Mouse (Mus musculus) activated CD4-positive, CD25-positive, alpha-beta regulatory T cell, adult 4 months (primary cell): Measurements from ENCODE around the gene Sp9. TPM values are rescaled to one million over a fixed set of nuclear protein-coding genes. Genes with fewer than 3 reads are reported as not detected.

ENCODE experiments used
- ATAC-seq: one replicate; pipeline ENCODE4 v1.8.0; 2017
- polyA plus RNA-seq, 2 experiments: library from polyadenylated mRNA; unstranded; fragments of 100-300 nt; shearing (Covaris generic); gene quantifications; one replicate each; pipeline ENCODE4 v1.2.1; 2017

Gene Sp9
- not detected for polyA plus RNA-seq

- ATAC-seq: peak; percentile 24
These were observed at the start of gene Sp9 for GRCm38 (mm10) chr2:73271459-73272161. Gene Sp9 (plus strand): TSS chr2:73271925.

DNA sequence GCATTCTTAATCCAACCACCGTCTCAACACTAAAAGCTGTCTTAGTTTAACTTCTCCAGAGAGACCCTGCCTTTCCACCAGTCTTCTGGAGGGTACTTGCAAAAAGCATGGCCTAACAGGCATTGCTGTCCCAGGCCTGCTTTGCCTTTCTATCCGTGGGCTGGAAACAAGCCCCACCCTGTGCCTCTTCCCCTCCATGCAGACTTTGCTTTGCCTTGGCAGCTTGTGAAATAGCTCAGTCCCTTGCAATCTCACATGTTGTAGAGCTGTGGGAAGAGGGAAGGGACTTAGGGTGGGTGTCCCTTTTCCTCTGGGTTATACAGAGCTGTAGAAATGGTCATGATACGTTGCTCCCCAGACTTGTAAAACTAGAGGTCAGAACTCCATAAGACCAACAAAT, 40.6 kb upstream of the Sp9 start:
- no peak for ATAC-seq

GRCm38 (mm10) chr2:73241299-73241698, 30.4 kb upstream of the Sp9 start:
- no peak for ATAC-seq

DNA sequence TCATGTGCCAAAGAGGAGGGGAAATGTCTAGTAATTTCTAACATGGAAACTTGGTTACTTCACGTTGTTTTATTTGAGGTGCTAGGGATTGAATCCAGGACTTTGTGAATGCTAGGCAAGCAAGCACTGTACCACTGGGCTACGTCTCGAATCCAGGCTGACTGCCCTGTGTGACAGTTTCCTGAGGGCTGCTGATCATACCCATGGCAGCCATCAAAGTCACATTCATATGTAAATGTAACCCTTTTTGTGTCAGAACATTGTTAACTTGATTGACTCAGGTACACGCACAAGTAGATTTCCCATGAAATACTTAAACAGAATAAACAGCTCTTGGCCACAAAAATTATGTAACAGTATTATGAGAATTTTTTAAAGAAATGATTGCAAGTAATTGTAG, 23.0 kb upstream of the Sp9 start:
- ATAC-seq: no peak

DNA sequence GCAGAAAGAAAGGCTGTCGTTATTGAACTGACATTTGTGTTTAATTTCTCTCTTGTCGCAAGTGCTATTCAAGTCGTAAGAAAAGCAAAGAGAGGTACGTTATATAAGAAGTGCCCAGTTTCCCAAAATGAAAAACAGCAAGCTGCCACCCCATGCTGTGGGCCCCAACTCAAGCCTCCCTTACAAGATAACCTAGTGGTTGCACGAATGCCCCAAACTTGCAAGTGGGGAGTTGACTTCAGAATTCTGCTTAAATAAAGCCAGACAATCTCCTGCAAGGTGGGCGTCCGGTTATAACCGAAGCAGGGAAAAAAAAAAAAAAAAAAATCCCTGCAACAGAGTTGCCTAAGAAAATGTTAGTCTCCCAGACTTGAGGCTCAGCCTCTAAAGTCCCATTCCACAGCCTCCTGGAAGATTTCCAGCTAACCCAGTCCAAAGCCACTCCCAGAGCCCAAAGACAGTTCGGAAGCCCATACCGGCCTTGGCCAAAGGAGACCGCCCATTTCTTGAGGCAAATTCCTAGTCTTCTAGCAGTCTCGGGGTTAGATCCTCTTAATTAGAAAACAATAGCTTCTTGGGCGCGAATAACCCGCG, 8.5 kb upstream of the Sp9 start:
- no peak for ATAC-seq

GRCm38 (mm10) chr2:73263794-73264610, 7.7 kb upstream of the Sp9 start:
- ATAC-seq: no peak

DNA sequence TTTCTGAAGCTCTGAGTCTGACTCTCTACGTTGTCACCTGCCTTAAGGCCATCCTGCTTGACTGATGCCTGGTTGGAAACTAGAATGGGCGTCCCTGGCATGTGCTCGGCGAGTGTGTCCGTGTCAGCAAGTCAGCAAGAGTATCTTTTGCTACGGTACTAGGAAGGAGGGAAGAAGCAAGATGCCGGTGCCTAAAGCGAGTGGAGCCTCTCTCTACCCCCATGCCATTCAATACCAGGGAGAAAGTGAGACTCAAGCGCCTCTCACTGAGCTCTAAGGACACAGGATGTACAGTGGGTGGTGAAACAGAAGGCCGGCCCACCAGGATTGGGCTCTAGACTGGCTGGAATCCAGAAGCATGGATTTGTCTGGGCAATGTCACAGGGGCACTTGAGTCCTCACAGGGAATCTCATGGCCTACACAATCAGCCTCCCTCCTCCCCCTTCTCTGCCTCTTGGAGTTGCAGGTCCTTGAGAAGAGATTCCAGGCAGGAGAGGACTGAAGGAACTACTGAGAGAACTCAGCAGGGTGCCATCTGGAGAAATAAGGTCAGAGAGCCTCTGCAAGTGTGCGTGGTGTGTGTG, 7.0 kb upstream of the Sp9 start:
- ATAC-seq: no peak

DNA sequence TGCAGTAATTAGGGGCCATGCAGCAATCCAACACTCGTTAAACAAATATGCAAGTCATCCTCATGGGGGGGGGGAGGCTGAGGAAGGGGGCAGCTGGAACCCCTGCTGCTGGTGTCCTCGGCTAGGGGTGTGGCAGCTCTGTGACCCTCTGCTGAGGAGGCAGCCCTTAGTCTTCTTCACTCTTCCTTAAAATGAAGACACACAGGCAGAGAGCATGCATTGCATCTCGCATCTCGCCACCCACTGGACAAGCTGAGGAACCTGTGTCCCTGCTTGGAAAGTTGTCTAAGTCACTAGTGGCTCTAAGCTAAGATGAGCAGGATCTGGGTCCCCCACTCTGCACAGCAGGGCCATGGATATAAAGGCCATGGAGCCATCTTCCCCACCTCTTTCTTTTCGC, 5.7 kb upstream of the Sp9 start:
- ATAC-seq: no peak

- no peak for ATAC-seq
These were observed 5.1 kb upstream of the Sp9 start for GRCm38 (mm10) chr2:73266623-73267022.

DNA sequence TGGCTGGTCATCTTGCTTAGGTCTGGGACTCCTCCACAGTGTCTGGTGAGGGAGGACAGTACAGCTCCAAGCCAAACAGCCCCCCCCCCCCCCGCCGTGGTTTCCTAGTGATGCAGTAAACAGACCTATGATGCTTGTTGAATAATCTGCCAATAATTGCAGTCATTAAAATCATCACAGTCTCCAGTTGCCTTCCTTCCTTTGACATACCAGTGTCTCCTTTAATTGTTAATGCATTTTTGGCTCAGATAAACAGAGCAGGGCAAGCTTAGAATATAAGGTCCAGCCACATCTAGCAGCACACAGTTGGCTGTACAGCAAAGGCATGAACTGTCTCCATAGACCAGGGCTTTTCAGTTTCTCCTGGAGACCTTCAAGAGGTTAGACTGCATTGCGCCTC, 4.5 kb upstream of the Sp9 start:
- ATAC-seq: no peak

DNA sequence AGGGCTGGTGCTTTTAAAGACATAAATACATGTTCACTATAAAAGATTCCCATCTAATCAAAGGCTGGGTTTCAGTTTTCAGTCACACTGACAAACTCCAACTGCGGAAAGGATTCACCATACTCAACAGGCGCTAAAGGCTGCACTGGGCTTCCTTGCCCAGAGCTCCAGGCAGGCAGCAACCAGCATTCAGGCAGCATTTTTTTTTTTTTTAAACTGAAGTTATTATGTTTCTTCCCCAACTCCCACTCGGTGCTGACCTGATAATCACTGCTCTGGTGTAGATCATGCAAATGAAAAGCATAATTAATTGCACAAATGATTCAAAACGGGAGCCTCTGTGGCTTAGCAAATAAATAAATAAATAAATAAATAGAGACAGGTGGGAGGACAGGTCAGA, 3.9 kb upstream of the Sp9 start:
- no peak for ATAC-seq

DNA sequence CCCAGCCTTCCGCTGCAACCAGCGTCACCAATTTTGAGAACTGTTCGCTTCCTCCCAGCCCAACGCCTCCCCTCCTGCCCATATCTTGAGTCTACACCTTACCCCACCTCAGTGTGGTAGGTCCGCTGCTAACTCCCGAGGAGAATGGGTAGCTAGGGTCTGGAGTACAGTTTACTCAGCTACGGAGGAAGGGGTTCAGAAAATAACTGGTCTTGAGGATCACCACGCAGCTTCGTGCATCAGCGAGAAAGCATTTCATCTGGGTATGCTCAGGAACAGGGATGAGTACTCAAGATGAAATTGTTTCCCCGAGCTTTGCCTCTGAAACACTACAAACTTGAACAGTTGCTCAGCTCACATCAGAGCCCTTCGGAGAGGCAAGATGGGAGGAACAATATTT, 3.4 kb upstream of the Sp9 start:
- ATAC-seq: no peak

DNA sequence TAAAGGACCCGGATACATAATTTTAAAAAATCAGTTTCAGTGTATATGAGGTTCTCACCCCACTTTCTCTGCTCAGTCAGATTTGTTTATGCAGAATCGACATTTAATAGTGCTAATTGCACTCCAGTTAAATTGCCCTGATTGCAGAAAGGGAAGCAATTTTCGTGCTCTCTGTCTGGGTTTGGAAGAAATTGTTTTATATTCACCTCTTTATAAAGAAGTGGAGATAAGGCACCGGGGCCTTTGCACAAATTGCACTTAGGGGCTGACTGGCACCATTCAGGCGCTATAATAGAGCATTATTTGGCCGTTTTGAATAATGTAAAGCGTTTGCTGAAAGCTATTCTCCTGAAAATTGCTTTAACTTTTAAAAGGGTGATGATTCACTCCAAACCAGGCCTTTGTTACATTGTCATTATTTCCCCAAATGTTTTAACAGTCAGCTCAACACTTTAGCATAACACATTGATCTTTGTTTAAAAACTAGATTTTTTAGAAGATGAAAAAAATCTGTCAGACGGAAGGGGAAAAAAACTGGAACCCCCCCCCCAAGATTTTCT, 2.8 kb upstream of the Sp9 start:
- no peak for ATAC-seq

- no peak for ATAC-seq
These were observed 2.1 kb upstream of the Sp9 start for GRCm38 (mm10) chr2:73269666-73270065.

DNA sequence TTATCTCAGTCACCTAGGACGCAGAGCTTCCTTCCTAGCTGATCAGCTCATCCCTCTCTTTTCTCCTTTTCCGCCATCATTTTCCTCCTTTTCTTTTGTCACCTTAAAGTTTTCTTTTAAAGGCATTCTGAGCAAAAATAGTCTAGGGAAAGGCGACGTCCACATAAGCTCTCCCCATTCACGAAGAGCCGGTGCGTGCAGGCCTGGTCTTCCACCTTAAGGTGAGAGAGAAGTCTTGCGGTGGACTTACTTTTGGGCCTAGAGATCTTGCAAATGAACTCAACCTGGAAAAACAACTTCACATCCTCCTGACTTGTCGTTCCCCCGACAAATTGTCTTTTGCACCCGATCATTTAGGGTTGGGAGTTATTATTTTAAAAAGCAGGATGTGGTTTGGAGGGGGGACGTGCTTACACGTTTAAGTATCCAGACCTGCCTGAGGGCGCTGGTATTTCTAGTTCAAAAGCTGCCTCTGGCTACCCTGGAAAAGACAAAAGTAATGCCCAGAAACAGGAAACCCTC, 1.6 kb upstream of the Sp9 start:
- ATAC-seq: peak; percentile 60

DNA sequence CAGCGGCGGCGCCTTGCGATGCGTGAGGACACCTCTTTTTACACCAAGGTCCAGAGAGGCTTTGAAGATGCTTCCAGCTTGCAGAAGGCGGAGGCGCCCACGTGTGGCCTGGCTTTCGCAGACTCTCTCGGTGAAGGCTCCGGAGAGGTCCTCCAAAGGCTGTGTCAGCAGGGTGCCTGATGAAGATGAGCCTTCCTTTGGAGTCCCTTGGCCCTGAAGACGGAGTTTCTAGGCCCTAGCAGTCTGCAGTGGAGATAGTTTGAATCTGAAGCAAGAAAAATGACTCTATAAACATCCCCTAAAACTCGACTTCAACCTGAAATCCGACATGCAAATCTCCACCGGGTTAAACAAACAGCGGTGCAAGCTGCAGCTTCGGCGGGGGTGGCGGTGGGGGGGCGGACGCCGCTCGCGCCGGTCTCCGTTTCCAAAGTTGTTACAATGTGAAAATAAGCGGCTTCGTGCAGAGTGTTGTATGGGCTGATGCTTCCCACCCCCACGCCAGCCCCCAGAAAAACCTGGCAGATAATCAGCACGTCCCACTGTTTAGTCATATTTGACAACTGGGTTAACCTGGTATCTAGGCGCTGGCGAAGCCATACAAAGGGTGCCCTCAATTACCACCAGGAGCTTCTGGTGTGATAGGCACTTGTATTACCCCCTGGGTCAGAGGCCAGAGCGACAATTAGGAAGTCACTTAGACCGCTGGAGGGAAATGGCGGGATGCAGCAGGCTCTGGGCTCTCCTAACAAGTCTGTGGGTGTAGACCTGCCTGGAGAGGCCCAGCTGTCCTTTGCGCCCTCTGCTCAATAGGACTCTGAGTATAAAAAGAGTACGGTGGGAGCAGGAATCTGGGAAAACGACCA, 899 bp upstream of the Sp9 start:
- peak; percentile 7 for ATAC-seq

GRCm38 (mm10) chr2:73272351-73273248, 875 bp downstream of the Sp9 start:
- ATAC-seq: no peak

DNA sequence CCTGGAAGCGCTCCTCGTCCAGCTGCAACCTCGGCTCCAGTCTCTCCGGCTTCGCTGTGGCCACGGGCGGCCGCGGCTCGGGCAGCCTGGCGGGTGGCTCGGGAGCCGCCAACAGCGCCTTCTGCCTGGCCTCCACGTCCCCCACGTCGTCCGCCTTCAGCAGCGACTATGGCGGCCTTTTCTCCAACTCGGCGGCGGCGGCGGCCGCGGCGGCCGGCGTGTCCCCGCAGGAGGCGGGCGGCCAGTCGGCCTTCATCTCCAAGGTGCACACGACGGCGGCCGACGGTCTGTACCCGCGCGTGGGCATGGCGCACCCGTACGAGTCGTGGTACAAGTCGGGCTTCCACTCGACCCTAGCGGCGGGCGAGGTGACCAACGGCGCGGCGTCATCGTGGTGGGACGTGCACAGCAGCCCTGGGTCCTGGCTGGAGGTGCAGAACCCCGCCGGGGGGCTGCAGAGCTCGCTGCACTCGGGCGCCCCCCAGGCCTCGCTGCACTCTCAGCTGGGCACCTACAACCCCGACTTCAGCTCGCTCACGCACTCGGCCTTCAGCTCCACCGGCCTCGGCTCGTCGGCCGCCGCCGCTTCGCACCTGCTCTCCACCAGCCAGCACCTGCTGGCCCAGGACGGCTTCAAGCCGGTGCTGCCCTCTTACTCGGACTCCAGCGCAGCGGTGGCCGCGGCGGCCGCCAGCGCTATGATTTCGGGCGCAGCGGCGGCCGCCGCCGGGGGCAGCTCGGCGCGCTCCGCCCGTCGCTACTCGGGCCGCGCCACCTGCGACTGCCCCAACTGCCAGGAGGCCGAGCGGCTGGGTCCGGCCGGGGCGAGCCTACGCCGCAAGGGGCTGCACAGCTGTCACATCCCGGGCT, 1.8 kb downstream of the Sp9 start:
- no peak for ATAC-seq

DNA sequence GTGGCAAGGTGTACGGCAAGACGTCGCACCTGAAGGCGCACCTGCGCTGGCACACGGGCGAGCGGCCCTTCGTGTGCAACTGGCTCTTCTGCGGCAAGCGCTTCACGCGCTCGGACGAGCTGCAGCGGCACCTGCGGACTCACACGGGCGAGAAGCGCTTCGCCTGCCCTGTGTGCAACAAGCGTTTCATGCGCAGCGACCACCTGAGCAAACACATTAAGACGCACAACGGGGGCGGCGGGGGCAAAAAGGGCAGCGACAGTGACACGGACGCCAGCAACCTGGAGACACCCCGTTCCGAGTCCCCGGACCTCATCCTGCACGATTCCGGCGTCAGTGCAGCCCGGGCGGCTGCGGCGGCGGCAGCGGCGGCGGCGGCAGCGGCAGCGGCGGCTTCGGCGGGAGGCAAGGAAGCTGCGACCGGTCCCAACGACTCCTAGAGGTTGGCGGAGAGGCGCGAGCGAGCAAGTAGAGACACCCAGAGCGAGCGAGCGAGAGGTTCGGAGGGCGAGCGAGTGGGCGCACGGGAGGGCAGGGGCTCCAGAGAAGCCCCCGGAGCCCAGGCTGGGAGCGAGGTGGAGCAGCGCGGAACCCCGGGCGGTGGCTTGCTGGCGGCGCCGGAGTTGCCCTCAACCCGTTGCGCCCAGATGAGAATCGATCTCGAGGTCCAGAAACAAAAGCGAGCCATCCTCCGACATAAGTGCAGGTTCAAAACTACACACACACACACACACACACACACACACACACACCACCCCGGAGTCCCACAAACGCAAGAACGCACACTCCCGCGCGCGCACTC, 2.6 kb downstream of the Sp9 start:
- no peak for ATAC-seq
